Mouse (Mus musculus) kidney, postnatal 14 days (tissue): ENCODE results near the gene Pex11g.

Experiments used
- DNase-seq: peaks from one replicate; pipeline ENCODE4 v3.0.0; 2022; ENCODE audit warnings: mixed read lengths

Pex11g gene

DNA sequence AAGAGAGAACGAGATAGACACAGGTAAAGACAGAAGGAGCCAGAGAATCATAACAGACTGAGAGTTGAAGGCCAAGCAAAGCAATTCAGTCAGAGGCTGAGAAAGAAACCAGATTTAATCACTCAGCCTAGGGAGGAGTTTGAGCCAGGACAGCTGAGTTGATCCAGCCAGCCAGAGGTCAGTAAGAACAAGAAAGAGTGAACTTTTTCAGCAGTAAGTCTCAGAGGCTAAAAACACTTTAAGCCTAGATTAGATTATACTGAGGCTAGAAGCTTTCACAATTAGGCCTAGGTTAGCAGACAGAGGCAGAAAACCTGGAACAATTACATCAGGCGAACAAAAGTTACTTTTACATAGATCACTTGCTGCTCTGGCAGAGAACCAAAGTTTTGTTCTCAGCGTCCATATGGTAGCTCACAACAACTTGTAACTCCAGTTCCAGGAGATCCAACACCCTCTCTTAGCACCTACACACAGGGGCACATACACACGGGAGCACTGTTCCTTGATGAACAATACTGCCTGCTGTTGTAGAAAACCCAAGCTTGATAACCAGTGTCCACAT, 12.8 kb upstream of the Pex11g start:
- DNase-seq, result no peak

- DNase-seq, result no peak
These were observed 8.4 kb upstream of the Pex11g start for GRCm38 (mm10) chr8:3475715-3476429.

GRCm38 (mm10) chr8:3470562-3470961, 3.1 kb upstream of the Pex11g start, which contains the start of gene Tex45:
Gene Tex45 (plus strand): TSS chr8:3470862.
- DNase-seq, result no peak

DNA sequence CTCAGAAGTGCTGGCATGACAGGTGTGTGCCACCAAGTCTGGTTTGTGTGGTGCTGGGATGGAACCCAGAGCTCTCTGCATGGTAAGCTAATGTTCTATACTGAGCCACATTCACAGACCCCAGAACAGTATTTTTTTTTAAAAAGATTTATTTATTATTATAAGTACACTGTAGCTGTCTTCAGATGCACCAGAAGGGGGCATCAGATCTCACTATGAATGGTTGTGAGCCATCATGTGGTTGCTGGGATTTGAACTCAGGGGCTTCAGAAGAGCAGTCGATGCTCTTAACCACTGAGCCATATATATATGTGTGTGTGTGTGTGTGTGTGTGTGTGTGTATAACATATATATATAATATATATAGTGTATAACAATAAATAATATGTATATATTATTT, 1.4 kb upstream of the Pex11g start:
- no peak for DNase-seq

DNA sequence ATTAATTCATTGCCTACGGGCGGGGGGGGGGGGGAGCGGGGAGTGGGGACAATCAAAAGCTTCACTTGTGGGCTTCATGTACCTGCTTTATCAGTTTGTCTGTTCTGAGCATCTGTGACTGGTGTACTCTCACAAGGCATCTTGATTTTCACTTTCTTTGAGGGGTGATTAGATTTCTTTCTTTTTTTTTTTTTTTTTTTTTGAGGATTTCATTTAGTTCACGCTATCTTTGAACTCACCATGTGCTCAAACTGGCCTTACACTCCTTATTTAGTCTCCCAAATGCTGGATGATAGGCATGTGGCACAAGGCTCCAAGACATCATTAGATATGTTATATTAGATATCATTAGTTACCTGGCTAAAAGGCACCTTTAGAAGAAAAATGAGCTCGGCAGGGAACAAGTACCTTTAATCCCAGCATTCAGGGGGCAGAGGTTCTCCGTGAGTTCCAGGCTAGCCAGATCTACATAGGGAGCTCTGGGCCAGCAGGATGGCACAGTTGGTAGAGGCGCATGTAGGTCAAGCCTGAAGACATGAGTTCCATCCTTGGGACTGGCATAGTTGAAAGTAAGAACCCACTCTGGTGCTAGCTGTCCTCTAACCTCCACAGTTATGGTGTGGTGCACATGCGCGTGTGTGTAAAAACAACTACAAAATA, 536 bp upstream of the Pex11g start:
- no peak for DNase-seq

DNA sequence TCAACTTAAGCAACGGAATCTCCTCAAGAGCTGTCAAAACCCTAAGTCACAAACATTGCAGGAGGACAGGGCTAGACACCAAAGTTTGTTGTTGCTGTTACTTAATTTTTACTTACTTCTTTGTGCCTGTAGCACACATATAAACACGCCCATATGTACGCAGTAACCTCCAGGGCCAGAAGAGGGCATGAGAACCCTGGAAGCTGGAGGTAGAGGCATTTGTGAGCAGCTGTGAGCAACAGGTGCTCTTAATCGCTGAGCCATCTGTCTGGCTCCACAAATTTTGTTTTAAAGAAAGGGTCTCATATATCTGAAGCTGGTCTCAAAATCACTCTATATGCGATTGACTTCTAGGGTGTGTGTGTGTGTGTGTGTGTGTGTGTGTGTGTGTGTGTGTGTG, 3.2 kb downstream of the Pex11g start:
- peak; percentile 53 for DNase-seq

DNA sequence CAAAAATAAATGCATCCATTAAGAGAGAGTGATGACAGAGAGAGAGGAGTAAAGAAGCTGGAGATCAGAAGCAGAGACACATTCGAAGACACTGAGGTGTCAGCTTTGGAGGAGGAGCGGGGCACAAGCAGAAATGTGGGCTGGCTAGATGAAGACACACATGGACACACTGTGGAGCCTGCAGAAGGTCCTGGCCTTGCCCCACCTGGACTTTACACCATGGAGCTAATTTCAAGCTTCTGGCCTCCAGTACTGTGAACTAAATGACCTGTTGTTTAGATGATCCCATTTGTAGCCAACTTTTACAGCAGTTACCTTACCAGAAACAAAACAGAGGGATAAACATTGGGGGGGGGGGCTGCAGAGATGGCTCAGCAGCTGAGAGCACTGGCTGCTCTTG, 4.2 kb downstream of the Pex11g start:
- no peak for DNase-seq

DNA sequence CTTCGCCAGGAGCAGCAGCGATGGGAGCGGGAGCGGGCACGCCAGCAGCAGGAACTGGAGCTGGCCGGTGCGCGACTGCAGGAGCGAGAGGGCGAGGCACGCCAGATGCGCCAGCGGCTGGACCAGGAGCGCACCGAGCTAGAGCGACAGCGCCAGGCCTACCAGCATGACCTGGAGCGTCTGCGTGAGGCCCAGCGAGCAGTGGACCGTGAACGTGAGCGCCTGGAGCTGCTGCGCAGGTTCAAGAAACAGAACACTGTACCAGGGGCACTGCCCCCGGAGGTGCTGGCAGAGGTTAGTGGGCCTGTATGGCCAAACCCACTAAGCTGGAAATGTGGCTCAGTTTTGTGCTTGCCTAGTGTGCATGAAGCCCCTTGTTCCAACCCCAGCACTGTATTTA, 15.5 kb downstream of the Pex11g start:
- no peak for DNase-seq

GRCm38 (mm10) chr8:3450670-3451069, 16.8 kb downstream of the Pex11g start:
- peak; percentile 44 for DNase-seq

DNA sequence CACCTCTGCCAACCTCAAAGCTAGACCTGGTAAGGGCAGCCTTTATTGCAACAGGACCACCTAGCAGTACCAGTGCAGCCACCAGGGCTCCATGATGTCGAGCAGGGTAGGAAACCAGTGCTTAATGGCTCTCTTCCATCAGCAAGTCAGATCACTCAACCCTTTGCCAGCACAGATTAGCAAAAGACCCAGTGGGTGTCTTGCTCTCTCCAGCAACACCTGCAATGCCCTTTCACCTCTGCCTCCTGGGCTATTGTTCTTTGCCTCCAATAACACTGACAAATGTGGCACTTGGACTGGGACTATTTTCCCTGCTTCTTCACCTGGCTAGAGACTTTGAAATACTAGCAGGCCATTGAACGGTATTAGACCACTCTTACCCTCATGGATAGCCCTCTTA, 18.3 kb downstream of the Pex11g start:
- DNase-seq, result no peak

DNA sequence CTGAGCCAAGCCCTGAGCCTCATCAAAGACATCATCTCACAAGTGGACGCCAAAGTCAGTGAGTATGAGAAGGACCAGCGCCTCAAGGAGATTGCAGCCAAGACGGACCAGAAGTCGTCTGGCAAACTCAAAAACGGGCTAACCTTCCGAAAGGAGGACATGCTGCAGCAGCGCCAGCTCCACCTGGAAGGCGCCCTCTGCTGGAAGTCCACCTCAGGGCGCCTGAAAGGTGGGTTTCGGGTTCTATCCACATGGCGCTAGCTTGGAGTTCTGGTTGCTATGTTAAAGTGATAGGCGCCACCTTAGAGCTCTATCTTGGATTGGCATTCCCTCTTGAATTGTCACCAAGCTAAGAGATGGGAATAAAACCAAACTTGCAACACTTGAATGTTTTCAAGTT, 28.0 kb downstream of the Pex11g start:
- no peak for DNase-seq

GRCm38 (mm10) chr8:3436492-3436891, 31.0 kb downstream of the Pex11g start:
- no peak for DNase-seq

DNA sequence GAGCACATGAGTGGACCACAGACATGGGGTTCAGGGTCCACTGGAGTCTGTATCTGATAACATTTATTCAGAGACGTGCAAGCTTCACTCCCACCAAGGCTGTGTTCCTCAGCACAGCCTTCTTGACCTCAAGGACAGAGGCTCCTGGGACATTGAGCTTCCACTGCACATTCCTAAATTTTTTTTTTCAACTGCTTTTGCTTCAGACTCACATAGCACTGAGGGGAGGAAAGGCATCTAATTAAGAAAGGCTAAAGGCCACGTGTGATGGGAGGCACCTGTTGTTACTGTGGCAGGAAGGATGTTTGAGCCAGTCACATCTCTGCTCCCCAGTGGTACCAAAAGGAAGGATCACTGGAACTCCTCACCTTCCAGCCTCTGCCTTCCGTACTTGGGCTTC, 36.4 kb downstream of the Pex11g start:
- DNase-seq, result no peak

DNA sequence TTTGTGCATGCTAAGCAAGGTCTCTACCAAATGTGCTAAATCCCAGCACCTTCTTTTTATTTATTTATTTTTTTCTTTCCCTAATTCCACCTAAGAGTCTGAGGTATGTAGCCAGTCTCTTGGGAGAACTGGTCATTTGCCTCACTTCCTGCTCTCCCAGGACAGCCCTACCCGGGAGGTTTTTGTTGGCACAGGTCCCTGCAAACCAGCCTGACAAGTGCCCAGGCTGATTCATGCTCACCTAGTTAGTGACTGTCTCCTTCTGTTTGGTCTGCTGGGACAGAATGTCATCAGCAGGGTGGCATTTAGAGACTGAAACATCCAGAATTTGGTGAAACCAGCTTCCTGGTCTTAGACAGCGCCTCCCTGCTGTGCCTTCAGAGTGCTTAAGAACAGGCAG, 37.5 kb downstream of the Pex11g start:
- peak; percentile 73 for DNase-seq

DNA sequence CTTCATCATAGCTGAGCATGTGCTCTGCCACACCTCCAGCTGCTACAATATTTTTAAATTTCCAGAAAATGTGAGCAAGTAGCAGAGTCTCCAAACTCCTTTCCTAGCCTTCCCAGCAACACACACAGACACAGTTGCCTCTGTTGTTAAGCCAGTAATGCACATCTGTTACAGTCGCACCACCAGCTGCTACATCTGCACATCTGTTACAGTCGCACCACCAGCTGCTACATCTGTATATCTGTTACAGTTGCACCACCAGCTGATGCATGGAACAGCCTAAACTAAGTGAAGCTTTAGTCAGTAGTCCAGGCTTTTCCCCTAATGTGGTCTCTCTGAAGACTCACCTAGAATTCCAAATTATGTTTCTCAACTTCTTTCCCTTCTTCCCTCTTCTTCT, 39.1 kb downstream of the Pex11g start:
- no peak for DNase-seq

DNA sequence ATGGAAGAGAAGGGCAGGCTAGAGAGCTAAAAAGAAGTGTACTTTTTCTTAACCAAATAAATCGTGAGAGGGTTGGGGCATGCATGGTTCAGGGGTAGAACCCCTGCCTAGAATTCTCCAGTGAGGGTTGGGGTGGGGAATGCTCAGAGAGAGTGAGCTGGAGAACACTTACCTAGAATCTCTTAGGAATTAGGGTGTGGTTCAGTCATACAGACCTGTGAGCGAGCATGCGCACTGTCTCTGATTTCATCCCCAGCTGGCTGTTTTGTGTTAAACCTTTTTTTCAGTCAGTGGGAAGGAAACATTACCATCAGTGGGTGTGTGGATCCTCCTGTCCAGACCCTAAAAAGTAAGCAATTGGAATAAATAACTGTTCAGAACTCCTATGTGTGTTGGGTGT, 41.3 kb downstream of the Pex11g start:
- no peak for DNase-seq

DNA sequence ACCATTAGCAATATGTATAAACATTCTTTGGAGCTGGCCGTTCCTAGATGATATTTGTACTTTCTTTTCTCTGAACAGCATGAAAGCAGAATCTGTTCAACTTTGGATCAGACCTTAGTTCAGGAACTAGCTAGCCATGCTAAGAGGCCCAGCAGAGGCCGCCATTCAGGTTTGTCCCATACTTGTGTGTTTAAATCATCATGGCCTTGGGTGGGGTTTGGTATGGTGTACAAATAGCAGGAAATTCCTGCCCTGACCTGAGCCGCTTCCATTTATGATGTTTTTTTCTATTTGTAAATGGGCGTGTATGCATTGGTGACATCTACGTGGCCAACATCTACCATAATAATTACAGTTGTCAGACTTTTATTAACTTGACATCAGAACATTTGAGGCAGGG, 42.3 kb downstream of the Pex11g start:
- DNase-seq, result no peak

- DNase-seq, result no peak
These were observed 46.0 kb downstream of the Pex11g start for GRCm38 (mm10) chr8:3421507-3421906.

GRCm38 (mm10) chr8:3420105-3420706, 47.3 kb downstream of the Pex11g start:
- no peak for DNase-seq

DNA sequence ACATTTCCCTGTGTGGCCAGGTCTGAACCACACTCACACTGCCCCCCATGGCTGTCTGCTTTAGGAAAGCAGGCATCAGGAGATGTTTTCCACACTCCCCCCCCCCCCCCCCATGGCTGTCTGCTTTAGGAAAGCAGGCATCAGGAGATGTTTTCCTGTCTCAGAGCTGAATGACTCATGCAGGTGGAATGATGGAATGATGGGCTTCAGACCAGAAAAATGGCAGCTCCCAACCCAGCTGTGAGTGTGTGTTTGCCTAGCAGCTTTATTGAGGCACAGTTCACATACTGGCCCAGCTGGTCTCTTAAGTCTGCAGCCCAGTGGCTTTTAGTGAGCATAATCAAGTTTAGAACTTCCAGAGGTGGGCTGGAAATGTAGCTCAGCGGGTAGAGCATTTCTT, 49.4 kb downstream of the Pex11g start:
- no peak for DNase-seq

- DNase-seq, result no peak
These were observed 50.0 kb downstream of the Pex11g start for GRCm38 (mm10) chr8:3417455-3417854.

GRCm38 (mm10) chr8:3416846-3417245, 50.6 kb downstream of the Pex11g start:
- no peak for DNase-seq

DNA sequence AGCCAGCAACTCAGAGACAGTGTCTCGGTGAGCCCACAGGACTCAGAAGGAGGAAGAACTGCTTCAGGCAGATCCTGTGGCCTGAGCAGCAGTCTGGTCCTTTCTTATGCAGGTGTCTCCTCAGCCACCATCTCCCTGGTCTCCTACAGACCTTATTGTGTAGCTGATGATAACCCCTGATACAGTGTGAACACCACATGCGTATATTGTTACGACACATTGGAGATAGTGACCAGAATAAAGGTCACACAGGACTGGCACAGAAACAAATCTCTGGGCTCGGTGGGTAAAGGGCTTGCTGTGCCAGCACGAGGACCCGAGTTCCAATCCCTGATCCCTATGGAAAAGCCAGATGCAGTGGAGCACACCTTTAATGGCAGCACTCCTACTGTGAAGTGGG, 51.8 kb downstream of the Pex11g start:
- DNase-seq, result no peak

DNA sequence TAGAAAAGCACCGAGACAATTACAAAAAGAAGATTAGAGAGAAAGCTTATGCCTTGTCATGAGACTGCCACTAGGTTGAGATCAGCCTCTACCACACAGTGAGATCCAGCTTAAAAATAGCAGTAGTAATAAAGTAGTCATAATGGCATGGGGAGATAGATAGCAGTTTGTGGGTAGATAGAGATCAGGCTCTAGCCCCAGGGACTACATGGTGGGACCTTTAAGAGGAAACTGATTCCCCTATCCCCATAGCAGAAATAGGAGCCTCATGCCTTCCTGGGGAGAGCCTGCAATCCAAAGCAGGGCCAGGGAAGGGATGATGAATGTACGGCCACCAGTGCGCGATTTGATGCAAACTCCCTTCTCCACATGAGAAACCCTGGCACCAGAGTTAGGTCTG, 52.2 kb downstream of the Pex11g start:
- no peak for DNase-seq
